Mouse (Mus musculus) intestine, embryonic 15.5 days (tissue): ENCODE results near the gene Rgs9bp. TPM values are rescaled to one million over a fixed set of nuclear protein-coding genes. Genes with fewer than 3 reads are reported as not detected.
A peak's percentile ranks its signal among the peaks of the same experiment; 100 is the strongest.

Experiments
- ATAC-seq: fragments of 200-750 bp; cut with Nextera tagmentation; 2 replicates; pipeline ENCODE4 v1.8.0; 2017; ENCODE audit warnings: moderate TSS enrichment, moderate library complexity
- H3K27ac ChIP-seq: fragments of 300-500 bp; sonication (generic); 2 replicates; pipeline ENCODE4 v1.5.1; 2015; ENCODE audit warnings: mild to moderate bottlenecking, inconsistent platforms
- H3K27me3 ChIP-seq: fragments of 300-500 bp; sonication (generic); replicated peaks from 2 replicates; pipeline ENCODE4 v1.6.1; 2015; ENCODE audit warnings: inconsistent platforms
- H3K36me3 ChIP-seq: fragments of 300-500 bp; sonication (generic); 2 replicates; pipeline ENCODE4 v1.6.1; 2015; ENCODE audit warnings: inconsistent platforms
- H3K4me1 ChIP-seq: fragments of 300-500 bp; sonication (generic); replicated peaks from 2 replicates; pipeline ENCODE4 v1.6.1; 2015; ENCODE audit warnings: inconsistent platforms
- H3K4me2 ChIP-seq: fragments of 300-500 bp; sonication (generic); replicated peaks from 2 replicates; pipeline ENCODE4 v1.6.1; 2015; ENCODE audit warnings: mild to moderate bottlenecking, inconsistent platforms
- H3K4me3 ChIP-seq: fragments of 300-500 bp; sonication (generic); replicated peaks from 2 replicates; pipeline ENCODE4 v1.5.1; 2015; ENCODE audit warnings: inconsistent platforms
- H3K9ac ChIP-seq: fragments of 300-500 bp; sonication (generic); 2 replicates; pipeline ENCODE4 v1.6.1; 2015; ENCODE audit warnings: inconsistent platforms
- H3K9me3 ChIP-seq: fragments of 300-500 bp; sonication (generic); 2 replicates; pipeline ENCODE4 v1.6.1; 2016; ENCODE audit warnings: inconsistent platforms
- WGBS: fragments of 180-500 bp; shearing (Covaris S2); methylation state at CpG from one replicate; pipeline ENCODE4 v1.1.7; 2015; 5-methylcytosine and 5-hydroxymethylcytosine counted together
- polyA plus RNA-seq: library from polyadenylated mRNA; unstranded; fragments of >200 nt; fragmentation: Nextera tagmentation; extraction: Ambion mirVana; gene quantifications from 2 replicates; pipeline ENCODE4 v1.2.1, GENCODE M21; 2015

The Rgs9bp gene
- polyA plus RNA-seq, 1 experiment from 2014 or later = 0.06 TPM

DNA sequence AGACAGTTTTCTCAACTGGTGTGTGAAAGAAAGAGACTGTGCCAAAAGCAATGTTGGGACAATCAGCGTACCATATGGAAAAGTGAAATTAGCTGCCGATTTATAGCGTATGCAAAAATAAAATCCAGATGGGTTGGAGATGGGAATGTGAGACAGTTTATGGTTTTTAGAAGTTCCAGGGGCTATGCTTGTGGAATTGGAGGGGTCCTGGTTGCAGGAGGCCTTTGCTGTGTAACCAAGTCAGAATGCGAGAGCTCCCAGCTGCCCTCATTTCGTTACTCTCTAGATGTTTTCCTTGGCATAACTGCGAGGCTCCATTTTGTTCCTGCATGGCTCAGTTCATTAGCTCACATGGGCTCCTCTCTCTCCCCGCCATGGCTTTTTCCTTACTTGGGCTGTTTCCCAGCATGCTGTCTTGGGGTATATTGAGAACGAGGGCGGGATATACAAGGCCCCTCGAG, 5.4 kb upstream of the Rgs9bp start:
- no peak overlapping the region for H3K9ac ChIP-seq
- H3K27ac ChIP-seq = no peak overlapping the region
- ATAC-seq = no peak
- H3K27me3 ChIP-seq = no peaks in the 10 kb centered on the region
- no peak overlapping the region for H3K4me3 ChIP-seq
- H3K4me2 ChIP-seq = no peak overlapping the region
- WGBS = 89% methylated on average over 10 of the region's 10 CpGs
- H3K4me1 ChIP-seq = peaks cover 14% of the 10 kb centered on the region
- peaks cover 18% of the 10 kb centered on the region for H3K36me3 ChIP-seq
- H3K9me3 ChIP-seq = no peaks in the 10 kb centered on the region

DNA sequence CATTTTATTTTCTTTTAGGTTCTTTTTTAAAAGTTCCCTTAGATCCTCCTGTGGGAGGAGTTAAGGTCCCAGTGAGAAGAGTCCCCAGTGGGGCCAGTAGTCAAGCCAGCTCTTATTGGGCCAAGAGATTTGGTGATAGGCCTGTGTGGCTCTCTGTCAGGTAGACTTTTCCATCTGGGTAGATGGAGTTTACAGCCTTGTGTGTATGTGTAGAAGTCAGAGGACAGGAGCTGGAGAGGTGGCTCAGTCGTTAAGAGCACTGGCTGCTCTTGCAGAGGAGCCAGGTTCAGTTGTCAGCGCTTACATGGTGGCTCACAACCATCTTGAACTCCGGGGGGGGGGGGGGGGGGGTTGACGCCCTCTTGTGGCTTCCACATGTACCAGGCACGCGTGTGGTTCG, 4.1 kb upstream of the Rgs9bp start:
- H3K9me3 ChIP-seq = no peaks in the 10 kb centered on the region
- H3K4me1 ChIP-seq = peaks cover 21% of the 10 kb centered on the region
- H3K4me3 ChIP-seq = no peak overlapping the region
- H3K4me2 ChIP-seq = no peak overlapping the region
- H3K36me3 ChIP-seq = peaks cover 18% of the 10 kb centered on the region
- peaks cover 7% of the 10 kb centered on the region for H3K27me3 ChIP-seq
- ATAC-seq = no peak
- no peak overlapping the region for H3K27ac ChIP-seq
- no peak overlapping the region for H3K9ac ChIP-seq
- 80% methylated on average over 7 of the region's 7 CpGs for WGBS

- Histone ChIP-seq H3K4me3 (no peak overlapping the region), H3K9ac (no peak overlapping the region), H3K36me3 (peaks cover 18% of the 10 kb centered on the region), H3K27me3 (peaks cover 13% of the 10 kb centered on the region), H3K9me3 (no peaks in the 10 kb centered on the region), H3K4me2 (no peak overlapping the region), H3K27ac (no peak overlapping the region), H3K4me1 (peaks cover 24% of the 10 kb centered on the region)
- 86% methylated on average over 9 of the region's 9 CpGs for WGBS
- no peak for ATAC-seq
Measured at GRCm38 (mm10) chr7:35588680-35589428, 3.5 kb upstream of the Rgs9bp start.

GRCm38 (mm10) chr7:35587728-35588127, 2.3 kb upstream of the Rgs9bp start:
- peaks cover 24% of the 10 kb centered on the region for H3K27me3 ChIP-seq
- WGBS = 44% methylated on average over 5 of the region's 5 CpGs
- no peak overlapping the region for H3K4me3 ChIP-seq
- ATAC-seq = no peak
- H3K9me3 ChIP-seq = no peaks in the 10 kb centered on the region
- peaks cover 29% of the 10 kb centered on the region for H3K4me1 ChIP-seq
- no peak overlapping the region for H3K9ac ChIP-seq
- no peak overlapping the region for H3K27ac ChIP-seq
- H3K4me2 ChIP-seq = peak overlapping the region; percentile 100; the same call in 1 of the 2 replicates
- H3K36me3 ChIP-seq = peaks cover 9% of the 10 kb centered on the region

DNA sequence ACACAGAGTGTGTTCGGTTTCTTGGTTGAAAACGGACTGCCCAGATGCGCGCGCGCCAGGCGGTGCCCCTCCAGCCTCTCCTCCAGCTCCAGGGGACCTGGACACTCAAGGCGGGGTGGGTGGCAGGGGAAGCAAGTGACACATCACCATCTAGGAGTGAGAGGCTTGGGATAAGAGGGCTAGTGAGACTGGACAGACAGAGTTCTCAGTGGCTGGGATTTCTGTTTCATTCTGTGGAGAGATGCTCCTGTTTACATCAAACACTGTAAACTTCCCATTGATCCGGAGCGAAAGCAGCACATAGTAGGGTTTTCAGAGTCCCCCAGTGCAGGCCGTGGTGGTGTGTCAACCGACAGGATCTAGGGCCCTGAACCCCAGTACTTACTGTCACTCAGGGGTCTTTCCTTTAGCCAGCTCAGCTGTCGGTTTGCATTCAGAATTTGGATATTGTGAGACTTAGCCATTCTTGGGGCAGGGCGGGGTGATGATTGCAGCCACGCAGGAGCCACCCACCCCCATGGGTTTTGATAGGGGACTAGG, 1.6 kb upstream of the Rgs9bp start:
- H3K27ac ChIP-seq = 0 out of 2 replicates have a peak overlapping the region, but pooled peaks have one; percentile 77
- peak overlapping the region; percentile 100 for H3K4me2 ChIP-seq
- WGBS = 22% methylated on average over 15 of the region's 15 CpGs
- H3K4me3 ChIP-seq = peak overlapping the region; percentile 95
- peak overlapping the region; percentile 86 for H3K9ac ChIP-seq
- H3K27me3 ChIP-seq = peaks cover 25% of the 10 kb centered on the region
- H3K9me3 ChIP-seq = no peaks in the 10 kb centered on the region
- no peak for ATAC-seq
- peaks cover 29% of the 10 kb centered on the region for H3K4me1 ChIP-seq
- H3K36me3 ChIP-seq = peaks cover 2% of the 10 kb centered on the region

DNA sequence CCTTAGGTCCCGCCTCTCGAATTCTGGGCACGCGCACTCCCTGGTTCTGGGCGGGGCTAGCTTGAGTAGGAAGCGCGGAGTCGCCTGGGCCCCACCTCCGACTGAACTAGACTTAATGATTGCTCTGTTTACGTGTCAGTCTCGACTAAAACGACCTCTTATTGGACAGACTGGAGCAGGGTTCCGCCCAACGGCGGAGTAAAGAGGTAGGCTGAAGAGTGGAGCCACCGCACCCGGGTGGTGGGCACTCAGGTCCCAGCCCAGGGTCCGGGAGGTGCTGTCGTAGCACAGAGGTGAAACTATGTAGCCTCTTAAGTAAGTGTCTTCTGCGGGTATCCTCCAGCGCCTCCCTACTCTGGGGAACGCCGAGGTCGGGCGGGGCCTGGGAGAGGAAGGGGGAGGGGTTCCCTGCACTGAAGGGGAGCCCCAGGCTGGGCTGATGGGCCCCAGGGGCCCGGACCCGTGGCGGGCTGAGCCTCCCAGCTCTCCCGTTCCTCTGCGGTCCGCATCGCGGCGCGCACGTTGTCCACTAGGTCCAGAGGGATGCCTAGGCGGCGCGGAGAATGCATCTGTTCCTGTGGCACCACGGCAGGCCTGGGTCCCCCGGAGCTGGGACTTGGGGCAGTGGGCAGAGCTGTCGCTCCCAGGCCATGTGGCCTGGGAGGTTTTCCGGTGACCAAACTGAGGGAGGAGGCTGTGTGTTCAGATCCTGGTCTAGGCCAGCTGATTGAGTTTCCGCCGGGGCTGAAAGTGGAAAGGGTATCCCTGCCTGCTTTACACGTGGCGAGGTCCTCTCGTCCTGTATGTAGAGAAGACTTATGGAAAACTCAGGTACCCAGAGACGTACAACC, 898 bp upstream of the Rgs9bp start, which contains the start of gene Ankrd27:
Gene Ankrd27, plus strand, starts transcription at position 190 of the 851 bp plus-strand sequence.
- peak within 1 kb of the TSS; percentile 86 for H3K9ac ChIP-seq

GRCm38 (mm10) chr7:35584786-35585190, 594 bp downstream of the Rgs9bp start:
- no peaks in the 10 kb centered on the region for H3K9me3 ChIP-seq
- H3K27ac ChIP-seq = no peak overlapping the region
- ATAC-seq = no peak
- H3K4me3 ChIP-seq = peak overlapping the region; percentile 95
- H3K4me2 ChIP-seq = peak overlapping the region; percentile 100
- under 1% methylated on average over 50 of the region's 50 CpGs for WGBS
- peaks cover 29% of the 10 kb centered on the region for H3K4me1 ChIP-seq
- peak overlapping the region; percentile 86 for H3K9ac ChIP-seq
- H3K36me3 ChIP-seq = no peaks in the 10 kb centered on the region
- H3K27me3 ChIP-seq = peaks cover 25% of the 10 kb centered on the region

More for the DNA sequence above, 898 bp upstream of the Rgs9bp start, which contains the start of gene Ankrd27:
- Histone ChIP-seq H3K4me3 (peak within 1 kb of the TSS; percentile 95), H3K4me2 (peak within 1 kb of the TSS; percentile 100), H3K27ac (peak within 1 kb of the TSS; percentile 77), H3K9me3 (no peaks in the 10 kb centered on the region), H3K4me1 (peaks cover 29% of the 10 kb centered on the region), H3K36me3 (no peaks in the 10 kb centered on the region), H3K27me3 (peaks cover 25% of the 10 kb centered on the region)
- peak; percentile 98 for ATAC-seq
- under 1% methylated on average over 49 of the region's 49 CpGs for WGBS

GRCm38 (mm10) chr7:35584068-35584785, 1.2 kb downstream of the Rgs9bp start:
- Histone ChIP-seq H3K9me3 (no peaks in the 10 kb centered on the region), H3K9ac (peak overlapping the region; percentile 86)
- WGBS = 6% methylated on average over 36 of the region's 36 CpGs

GRCm38 (mm10) chr7:35583476-35584025, 1.8 kb downstream of the Rgs9bp start:
- Histone ChIP-seq H3K4me3 (no peak overlapping the region), H3K36me3 (no peaks in the 10 kb centered on the region), H3K4me2 (peak overlapping the region; percentile 100; the same call in 1 of the 2 replicates), H3K9ac (no peak overlapping the region), H3K9me3 (no peaks in the 10 kb centered on the region), H3K4me1 (peaks cover 29% of the 10 kb centered on the region), H3K27me3 (peaks cover 25% of the 10 kb centered on the region), H3K27ac (no peak overlapping the region)
- 15% methylated on average over 11 of the region's 11 CpGs for WGBS
- ATAC-seq = no peak

More at GRCm38 (mm10) chr7:35584068-35584785, 1.2 kb downstream of the Rgs9bp start:
- Histone ChIP-seq H3K4me1 (peaks cover 29% of the 10 kb centered on the region), H3K27ac (no peak overlapping the region), H3K4me2 (peak overlapping the region; percentile 100), H3K36me3 (no peaks in the 10 kb centered on the region), H3K27me3 (peaks cover 25% of the 10 kb centered on the region), H3K4me3 (peak overlapping the region; percentile 95)
- ATAC-seq = no peak

- Histone ChIP-seq H3K27me3 (peaks cover 25% of the 10 kb centered on the region), H3K27ac (no peak overlapping the region), H3K4me3 (no peak overlapping the region), H3K36me3 (no peaks in the 10 kb centered on the region), H3K4me1 (peaks cover 25% of the 10 kb centered on the region), H3K4me2 (no peak overlapping the region), H3K9me3 (no peaks in the 10 kb centered on the region), H3K9ac (no peak overlapping the region)
- no peak for ATAC-seq
- WGBS = 72% methylated on average over 5 of the region's 5 CpGs
Measured at GRCm38 (mm10) chr7:35582719-35583118, 2.7 kb downstream of the Rgs9bp start.

DNA sequence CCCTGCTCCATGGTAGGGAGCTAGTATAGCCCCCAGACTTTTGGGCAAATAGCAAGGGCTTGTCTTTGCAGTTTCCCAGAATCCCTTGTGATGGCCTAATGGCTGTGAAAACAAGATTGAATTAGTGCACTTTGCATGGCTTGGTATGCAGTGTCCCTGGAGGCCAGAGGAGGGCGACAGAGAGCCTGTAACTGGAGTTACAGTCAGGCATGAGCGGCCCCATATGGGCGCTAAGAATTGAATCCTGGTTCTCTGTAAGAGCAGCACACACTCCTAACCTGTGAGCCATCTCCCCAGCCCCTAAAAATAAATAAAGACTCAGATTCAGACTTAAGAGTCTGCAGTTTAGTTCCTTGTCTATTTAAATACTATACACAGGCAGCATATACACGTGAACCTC, 5.5 kb downstream of the Rgs9bp start:
- Histone ChIP-seq H3K9ac (no peak overlapping the region), H3K4me2 (no peak overlapping the region), H3K9me3 (no peaks in the 10 kb centered on the region), H3K4me3 (no peak overlapping the region), H3K4me1 (peaks cover 12% of the 10 kb centered on the region), H3K36me3 (no peaks in the 10 kb centered on the region), H3K27ac (no peak overlapping the region), H3K27me3 (peaks cover 22% of the 10 kb centered on the region)
- WGBS = 35% methylated on average over 4 of the region's 4 CpGs
- ATAC-seq = no peak
